Mouse (Mus musculus): ENCODE data around the gene Tgfb1. TPM values are rescaled to one million over a fixed set of nuclear protein-coding genes. Genes with fewer than 3 reads are reported as not detected.

Tgfb1 gene
- polyA plus RNA-seq, 1 experiment from 2014 or later, result 1.2 TPM

DNA sequence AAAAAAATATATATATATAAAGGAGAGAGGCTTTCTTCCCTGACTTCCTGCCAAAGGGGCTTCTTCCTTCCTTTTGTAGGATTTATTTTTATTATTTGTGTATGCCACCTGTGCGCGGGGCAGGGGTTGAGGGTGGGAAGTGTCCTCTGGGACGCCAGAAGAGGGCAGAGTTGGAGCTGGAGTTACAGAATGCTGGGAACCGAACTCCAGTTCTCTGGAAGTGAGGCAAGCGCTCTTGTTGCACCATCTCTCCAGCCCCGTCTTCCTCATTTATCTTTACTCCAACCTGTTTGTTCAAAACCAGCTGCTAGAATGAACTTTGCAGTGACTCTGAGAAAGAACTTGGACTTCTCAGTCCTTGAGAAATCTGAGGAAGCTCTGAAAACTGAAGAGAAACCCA, 6.8 kb upstream of the Tgfb1 start:
- ATAC-seq (ENCODE audit: low FRiP score), result no peak
- Histone ChIP-seq H3K9ac (peak overlapping the region; percentile 76), H3K36me3 (peaks cover 6% of the 10 kb centered on the region; the same call in 1 of the 2 replicates), H3K4me2 (peak overlapping the region; percentile 61), H3K4me3 (peak overlapping the region; percentile 58), H3K4me1 (replicated peaks) (peaks cover 24% of the 10 kb centered on the region), H3K27ac (peak overlapping the region; percentile 95; the same call in 1 of the 2 replicates), H3K27me3 (peaks cover 36% of the 10 kb centered on the region), H3K9me3 (no peaks in the 10 kb centered on the region)
- 9% methylated on average over 6 of the region's 6 CpGs for WGBS

DNA sequence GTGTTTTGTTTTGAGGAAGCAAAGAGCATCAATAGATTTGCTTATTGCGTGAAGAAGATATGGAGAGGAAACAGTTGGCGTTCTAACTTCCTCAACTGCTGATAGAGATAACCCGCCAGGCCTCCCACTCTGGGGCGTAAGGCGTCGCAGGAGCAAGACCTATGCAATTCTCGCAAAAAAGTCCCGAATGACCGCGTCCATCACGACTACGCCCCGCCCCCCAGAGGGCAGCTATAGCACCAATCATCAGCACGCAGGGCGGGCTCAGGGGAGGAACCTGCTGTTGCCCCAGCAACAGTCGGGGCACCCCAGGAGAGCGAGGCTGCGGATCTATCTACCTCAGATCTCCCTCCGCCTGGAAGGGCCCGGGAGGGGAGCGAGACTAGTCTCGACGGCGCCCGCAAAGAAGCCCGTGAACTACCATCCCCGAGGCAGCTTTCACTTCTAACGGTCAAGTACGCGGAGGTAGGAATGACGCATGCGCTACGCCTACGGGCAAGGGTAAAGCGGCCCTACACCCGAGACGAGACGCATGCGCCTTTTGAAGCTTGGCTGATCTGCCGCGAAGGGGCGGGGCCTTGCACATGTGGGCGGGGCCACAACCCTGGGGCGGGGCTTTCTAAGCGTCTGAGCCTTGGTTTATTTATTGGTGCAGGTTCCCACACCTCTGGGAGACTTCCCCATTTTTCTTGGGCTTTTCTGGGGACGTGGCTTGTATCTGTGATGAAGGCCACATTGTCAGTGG, 6.1 kb upstream of the Tgfb1 start, which contains the start of gene B9d2:
Gene B9d2, plus strand, starts transcription at position 267 of the 745 bp plus-strand sequence.
- H3K27ac ChIP-seq, result peak within 1 kb of the TSS; percentile 95
- under 1% methylated on average over 46 of the region's 46 CpGs for WGBS
- peak; percentile 93 for ATAC-seq (ENCODE audit: low FRiP score)
- peaks cover 36% of the 10 kb centered on the region for H3K27me3 ChIP-seq
- H3K4me2 ChIP-seq, result peak within 1 kb of the TSS; percentile 61
- peak within 1 kb of the TSS; percentile 76 for H3K9ac ChIP-seq
- peak within 1 kb of the TSS; percentile 58 for H3K4me3 ChIP-seq
- peaks cover 6% of the 10 kb centered on the region; the same call in 1 of the 2 replicates for H3K36me3 ChIP-seq
- H3K9me3 ChIP-seq, result no peaks in the 10 kb centered on the region
- H3K4me1 ChIP-seq (replicated peaks), result peaks cover 22% of the 10 kb centered on the region

DNA sequence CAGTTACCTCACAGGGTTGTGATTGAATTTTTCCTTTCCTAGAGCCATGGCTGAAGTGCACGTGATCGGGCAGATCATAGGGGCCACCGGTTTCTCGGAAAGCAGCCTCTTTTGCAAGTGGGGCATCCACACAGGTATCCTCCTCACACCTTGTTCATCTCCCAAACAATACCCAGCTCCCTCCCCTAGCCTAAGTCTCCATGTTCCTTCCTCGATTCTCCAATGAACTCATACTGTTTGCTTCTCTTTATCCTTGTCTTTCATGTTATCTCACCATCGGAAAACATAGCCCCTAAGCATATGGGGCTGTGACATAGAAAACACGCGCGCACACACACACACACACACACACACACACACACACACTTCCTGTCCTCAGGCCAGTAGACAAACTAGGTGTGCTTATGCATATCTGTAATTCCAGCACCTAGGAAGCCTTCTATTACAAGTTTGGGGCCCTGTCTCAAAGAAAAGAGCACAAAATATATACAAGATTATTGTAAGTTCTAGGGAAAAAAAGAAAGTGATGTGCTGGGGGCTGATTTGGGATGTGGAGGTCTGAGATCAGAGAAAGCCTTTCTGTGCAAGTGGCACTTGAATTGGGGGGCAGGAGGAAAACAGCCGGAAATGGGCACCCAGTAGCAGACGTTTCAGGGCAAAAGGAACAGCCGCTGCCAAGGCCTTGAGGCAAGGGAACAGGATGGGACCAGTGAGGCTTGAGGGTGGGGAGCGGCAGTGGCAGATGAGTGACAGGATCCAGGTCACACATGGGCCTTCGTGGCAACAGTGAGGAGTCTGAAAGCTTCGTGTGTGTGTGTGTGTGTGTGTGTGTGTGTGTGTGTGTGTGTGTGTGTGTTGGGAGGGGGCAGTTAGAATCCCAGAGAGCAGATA, 5.2 kb upstream of the Tgfb1 start:
- ATAC-seq (ENCODE audit: low FRiP score), result peak; percentile 21
- H3K27me3 ChIP-seq, result peaks cover 36% of the 10 kb centered on the region
- H3K27ac ChIP-seq, result peak overlapping the region; percentile 95
- H3K36me3 ChIP-seq, result peaks cover 6% of the 10 kb centered on the region; the same call in 1 of the 2 replicates
- H3K4me1 ChIP-seq (replicated peaks), result peaks cover 27% of the 10 kb centered on the region
- peak overlapping the region; percentile 61 for H3K4me2 ChIP-seq
- H3K9me3 ChIP-seq, result no peaks in the 10 kb centered on the region
- H3K4me3 ChIP-seq, result peak overlapping the region; percentile 58
- 62% methylated on average over 15 of the region's 15 CpGs for WGBS
- H3K9ac ChIP-seq, result peak overlapping the region; percentile 76; the same call in 1 of the 2 replicates

DNA sequence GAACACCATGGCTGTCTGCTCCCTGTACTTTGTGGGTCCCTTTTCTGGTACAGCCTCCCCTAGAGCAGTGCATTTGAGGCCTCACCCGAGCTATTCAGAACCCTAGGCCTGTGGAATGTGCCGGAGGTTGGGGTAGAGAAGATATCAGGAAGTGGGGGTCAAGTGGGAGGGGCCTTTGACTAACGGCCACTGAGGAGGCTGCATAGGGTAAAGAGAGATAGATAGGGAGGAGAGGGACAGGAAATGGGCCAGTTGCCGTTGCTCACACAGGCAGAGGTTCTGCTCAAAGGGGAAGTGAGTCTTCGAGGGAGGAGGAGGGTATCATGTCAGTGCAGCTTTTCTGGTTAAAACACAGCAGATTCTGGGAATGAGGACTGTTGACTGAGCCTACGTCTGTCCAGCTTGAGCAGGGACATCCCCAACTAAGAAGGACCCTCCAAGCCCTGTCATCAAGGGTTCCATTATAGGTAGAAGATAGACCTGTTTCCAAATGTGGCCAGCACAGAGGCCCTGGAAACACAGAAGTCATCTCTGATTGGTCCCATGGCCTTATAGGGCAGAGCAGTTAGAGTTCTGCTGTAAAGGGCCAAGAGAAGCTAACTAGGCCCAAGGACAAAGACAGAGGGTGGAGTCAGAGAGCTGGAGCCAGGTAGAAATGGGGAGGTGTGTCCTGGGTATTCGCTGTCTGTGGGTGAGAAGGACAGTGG, 3.2 kb upstream of the Tgfb1 start:
- H3K27me3 ChIP-seq, result peaks cover 49% of the 10 kb centered on the region
- peaks cover 6% of the 10 kb centered on the region; the same call in 1 of the 2 replicates for H3K36me3 ChIP-seq
- H3K4me2 ChIP-seq, result no peak overlapping the region
- H3K9ac ChIP-seq, result no peak overlapping the region
- H3K27ac ChIP-seq, result no peak overlapping the region
- H3K4me3 ChIP-seq, result no peak overlapping the region
- 75% methylated on average over 7 of the region's 7 CpGs for WGBS
- peaks cover 43% of the 10 kb centered on the region for H3K4me1 ChIP-seq (replicated peaks)
- ATAC-seq (ENCODE audit: low FRiP score), result no peak
- no peaks in the 10 kb centered on the region for H3K9me3 ChIP-seq

DNA sequence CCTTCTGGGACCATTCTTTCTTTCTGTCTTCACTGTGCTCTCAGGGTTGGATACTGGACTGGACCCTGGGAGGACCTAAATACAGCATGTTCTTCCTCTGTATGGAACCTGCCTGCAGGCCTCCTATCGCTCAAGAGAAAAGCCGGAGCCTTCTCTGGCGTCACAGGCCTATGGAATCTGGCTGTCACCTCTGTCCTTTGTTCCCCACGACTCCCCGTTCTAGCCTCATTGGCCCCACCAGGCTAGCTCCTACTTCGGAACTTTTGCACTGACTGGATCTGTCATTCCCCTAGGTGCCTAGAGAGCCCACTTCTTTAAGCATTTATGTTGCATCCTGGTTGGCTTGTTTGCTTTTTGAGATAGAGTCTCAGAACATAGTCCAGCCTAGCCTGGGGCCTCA, 2.1 kb upstream of the Tgfb1 start:
- Histone ChIP-seq H3K27me3 (peaks cover 52% of the 10 kb centered on the region), H3K4me3 (no peak overlapping the region), H3K9ac (no peak overlapping the region), H3K36me3 (peaks cover 6% of the 10 kb centered on the region; the same call in 1 of the 2 replicates), H3K4me1 (replicated peaks) (peaks cover 52% of the 10 kb centered on the region), H3K4me2 (no peak overlapping the region), H3K9me3 (no peaks in the 10 kb centered on the region), H3K27ac (no peak overlapping the region)
- WGBS, result 87% methylated on average over 6 of the region's 6 CpGs
- ATAC-seq (ENCODE audit: low FRiP score), result no peak

DNA sequence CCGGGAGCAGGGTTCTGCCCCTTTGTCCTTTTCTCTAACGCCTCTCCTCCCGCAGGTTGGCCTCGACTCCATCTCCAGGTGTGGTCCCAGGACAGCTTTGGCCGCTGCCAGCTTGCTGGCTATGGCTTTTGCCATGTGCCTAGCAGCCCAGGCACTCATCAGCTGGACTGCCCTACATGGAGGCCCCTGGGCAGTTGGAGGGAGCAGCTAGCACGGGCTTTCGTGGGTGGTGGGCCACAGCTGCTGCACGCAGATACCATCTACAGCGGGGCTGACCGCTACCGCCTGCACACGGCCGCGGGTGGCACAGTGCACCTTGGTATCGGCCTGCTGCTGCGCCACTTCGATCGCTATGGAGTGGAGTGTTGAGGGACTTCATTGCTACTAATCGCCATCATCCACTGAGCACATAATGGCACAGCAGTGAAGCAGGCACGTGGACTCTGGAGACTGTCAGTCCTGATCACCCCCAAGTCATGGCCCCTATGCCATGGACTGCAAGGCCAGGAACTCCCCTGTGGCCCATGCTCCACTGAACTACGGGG, 804 bp upstream of the Tgfb1 start:
- H3K27me3 ChIP-seq, result peaks cover 66% of the 10 kb centered on the region
- no peak overlapping the region for H3K27ac ChIP-seq
- peaks cover 44% of the 10 kb centered on the region for H3K4me1 ChIP-seq (replicated peaks)
- H3K4me3 ChIP-seq, result no peak overlapping the region
- 68% methylated on average over 21 of the region's 21 CpGs for WGBS
- ATAC-seq (ENCODE audit: low FRiP score), result no peak
- H3K4me2 ChIP-seq, result peak overlapping the region; percentile 59; the same call in 1 of the 2 replicates
- H3K9ac ChIP-seq, result peak overlapping the region; percentile 68; the same call in 1 of the 2 replicates
- no peaks in the 10 kb centered on the region for H3K9me3 ChIP-seq
- peaks cover 6% of the 10 kb centered on the region; the same call in 1 of the 2 replicates for H3K36me3 ChIP-seq

DNA sequence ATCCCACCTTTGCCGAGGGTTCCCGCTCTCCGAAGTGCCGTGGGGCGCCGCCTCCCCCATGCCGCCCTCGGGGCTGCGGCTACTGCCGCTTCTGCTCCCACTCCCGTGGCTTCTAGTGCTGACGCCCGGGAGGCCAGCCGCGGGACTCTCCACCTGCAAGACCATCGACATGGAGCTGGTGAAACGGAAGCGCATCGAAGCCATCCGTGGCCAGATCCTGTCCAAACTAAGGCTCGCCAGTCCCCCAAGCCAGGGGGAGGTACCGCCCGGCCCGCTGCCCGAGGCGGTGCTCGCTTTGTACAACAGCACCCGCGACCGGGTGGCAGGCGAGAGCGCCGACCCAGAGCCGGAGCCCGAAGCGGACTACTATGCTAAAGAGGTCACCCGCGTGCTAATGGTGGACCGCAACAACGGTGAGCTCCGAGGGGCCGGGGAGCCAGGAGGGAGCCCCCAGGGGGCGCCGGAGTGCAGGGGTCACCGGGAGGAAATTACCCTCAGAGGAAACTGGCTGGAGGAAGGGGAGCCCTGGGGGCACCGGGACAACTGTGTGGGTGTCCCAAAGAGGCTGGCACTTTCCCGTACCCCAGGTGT, 1.1 kb downstream of the Tgfb1 start:
- peaks cover 3% of the 10 kb centered on the region; the same call in 1 of the 2 replicates for H3K36me3 ChIP-seq
- peak overlapping the region; percentile 59 for H3K4me2 ChIP-seq
- peak overlapping the region; percentile 68 for H3K9ac ChIP-seq
- 1% methylated on average over 47 of the region's 47 CpGs for WGBS
- H3K4me3 ChIP-seq, result peak overlapping the region; percentile 42
- peaks cover 84% of the 10 kb centered on the region for H3K27me3 ChIP-seq
- no peak for ATAC-seq (ENCODE audit: low FRiP score)
- H3K4me1 ChIP-seq (replicated peaks), result peaks cover 35% of the 10 kb centered on the region
- no peak overlapping the region for H3K27ac ChIP-seq
- no peaks in the 10 kb centered on the region for H3K9me3 ChIP-seq

DNA sequence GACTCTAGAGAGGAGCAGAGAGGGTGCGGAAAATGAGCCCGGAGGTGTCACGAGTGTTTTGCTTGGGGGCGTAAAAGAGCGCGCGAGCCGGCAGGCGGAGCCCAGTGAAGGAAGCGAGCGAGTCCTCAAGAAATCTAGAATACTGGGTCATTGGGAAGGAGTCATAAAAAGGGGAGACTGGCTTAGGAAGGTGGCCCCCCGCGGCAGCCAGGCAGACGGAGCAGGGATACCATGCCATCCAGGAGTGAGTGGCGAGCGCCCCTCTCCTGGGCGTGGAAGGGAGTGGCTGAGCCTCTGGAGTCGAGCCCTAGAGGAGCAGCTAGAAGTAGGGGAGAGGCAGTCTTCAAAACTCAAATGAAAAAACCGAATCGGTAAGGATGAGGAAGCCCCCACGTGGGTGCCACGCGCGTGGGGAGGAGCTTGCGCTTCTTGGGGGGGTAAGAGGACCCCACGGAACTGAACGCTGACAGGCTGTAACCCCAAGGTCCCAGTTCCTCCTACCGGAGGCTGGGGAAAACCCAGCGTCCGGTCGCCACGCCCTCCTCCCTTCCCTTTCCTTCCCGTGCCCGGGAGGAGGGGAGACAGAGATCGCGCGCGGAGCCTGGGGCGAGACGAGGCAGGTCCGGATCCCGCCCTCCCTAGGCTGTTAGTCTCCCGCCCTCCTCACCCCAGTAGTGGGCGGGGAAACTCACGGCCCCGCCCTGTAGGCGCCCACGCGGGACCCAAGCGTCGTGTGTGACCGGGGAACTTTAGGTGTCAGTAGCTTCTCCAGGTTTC, 2.2 kb downstream of the Tgfb1 start:
- H3K9ac ChIP-seq, result peak overlapping the region; percentile 58
- peaks cover 38% of the 10 kb centered on the region for H3K4me1 ChIP-seq (replicated peaks)
- H3K4me3 ChIP-seq, result peak overlapping the region; percentile 42
- H3K4me2 ChIP-seq, result peak overlapping the region; percentile 59
- peak; percentile 48 for ATAC-seq (ENCODE audit: low FRiP score)
- no peaks in the 10 kb centered on the region for H3K9me3 ChIP-seq
- H3K27ac ChIP-seq, result no peak overlapping the region
- no peaks in the 10 kb centered on the region for H3K36me3 ChIP-seq
- WGBS, result 1% methylated on average over 51 of the region's 52 CpGs
- H3K27me3 ChIP-seq, result peaks cover 84% of the 10 kb centered on the region

DNA sequence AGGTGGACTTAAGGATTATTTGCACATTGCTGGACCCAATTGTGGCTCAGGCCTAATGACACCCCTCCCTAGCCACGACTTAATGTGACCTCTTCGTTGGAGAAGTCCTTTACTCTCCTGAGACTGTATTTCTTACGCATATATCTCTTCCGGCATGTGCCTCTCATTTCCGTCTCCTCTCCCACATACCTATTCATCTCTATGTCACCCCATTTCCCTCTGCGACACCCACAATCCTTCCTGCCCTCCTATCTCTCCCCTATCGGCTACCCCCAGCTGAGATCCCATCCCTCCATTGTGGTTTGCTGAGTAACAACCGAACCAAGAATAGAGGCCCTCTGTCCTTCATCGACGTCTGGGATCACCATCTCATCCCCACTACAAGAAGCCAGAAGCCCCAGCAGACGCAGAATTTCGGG, 2.8 kb downstream of the Tgfb1 start:
- WGBS, result 14% methylated on average over 12 of the region's 12 CpGs
- H3K4me3 ChIP-seq, result peak overlapping the region; percentile 42
- peak overlapping the region; percentile 59 for H3K4me2 ChIP-seq
- peaks cover 82% of the 10 kb centered on the region for H3K27me3 ChIP-seq
- no peak for ATAC-seq (ENCODE audit: low FRiP score)
- H3K9ac ChIP-seq, result peak overlapping the region; percentile 58; the same call in 1 of the 2 replicates
- no peak overlapping the region for H3K27ac ChIP-seq
- H3K9me3 ChIP-seq, result no peaks in the 10 kb centered on the region
- H3K36me3 ChIP-seq, result no peaks in the 10 kb centered on the region
- peaks cover 38% of the 10 kb centered on the region for H3K4me1 ChIP-seq (replicated peaks)

DNA sequence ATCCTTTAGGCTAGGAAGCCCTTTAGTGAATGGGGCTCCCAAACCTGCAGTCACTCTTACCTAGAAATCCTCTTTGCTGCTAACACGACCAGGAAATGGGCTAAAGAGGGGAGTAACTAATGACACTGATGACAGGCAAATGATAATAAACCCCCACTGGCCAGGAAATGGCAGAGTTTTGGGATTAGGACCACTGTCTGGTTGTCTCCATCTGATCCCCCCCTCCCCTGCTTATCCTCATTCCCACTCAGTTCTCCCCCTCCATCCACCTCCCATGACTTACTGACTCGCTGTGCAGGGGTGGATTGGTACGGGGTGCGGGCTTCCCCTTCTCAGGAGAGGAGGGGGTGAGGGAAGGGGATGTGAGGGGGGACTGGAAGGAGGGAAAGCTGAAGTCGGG, 3.2 kb downstream of the Tgfb1 start:
- no peak for ATAC-seq (ENCODE audit: low FRiP score)
- Histone ChIP-seq H3K4me3 (peak overlapping the region; percentile 42; the same call in 1 of the 2 replicates), H3K36me3 (no peaks in the 10 kb centered on the region), H3K9ac (no peak overlapping the region; the same call in 1 of the 2 replicates), H3K27me3 (peaks cover 78% of the 10 kb centered on the region), H3K4me1 (replicated peaks) (peaks cover 38% of the 10 kb centered on the region), H3K4me2 (peak overlapping the region; percentile 59; the same call in 1 of the 2 replicates), H3K27ac (no peak overlapping the region), H3K9me3 (no peaks in the 10 kb centered on the region)
- WGBS, result 31% methylated on average over 5 of the region's 5 CpGs

Measured in hindbrain, embryonic 13.5 days (tissue).